Mouse (Mus musculus) heart, embryonic 10.5 days (tissue): ENCODE data around the gene P3h2. TPM values are rescaled to one million over a fixed set of nuclear protein-coding genes. Genes with fewer than 3 reads are reported as not detected.

Experiments used
- DNase-seq: peaks from one replicate; pipeline ENCODE4 v3.0.0-alpha.2; 2017; ENCODE audit warnings: low spot score
- H3K27ac ChIP-seq: fragments of 300-500 bp; sonication (generic); 2 replicates; pipeline ENCODE4 v1.5.1; 2016; ENCODE audit warnings: mild to moderate bottlenecking
- H3K27me3 ChIP-seq: fragments of 300-500 bp; sonication (generic); 2 replicates; pipeline ENCODE4 v1.6.1; 2016; ENCODE audit warnings: mild to moderate bottlenecking; ENCODE audit not compliant: poor library complexity, insufficient read depth, severe bottlenecking
- H3K36me3 ChIP-seq: fragments of 300-500 bp; sonication (generic); 2 replicates; pipeline ENCODE4 v1.6.1; 2016; ENCODE audit warnings: mild to moderate bottlenecking, moderate library complexity
- H3K4me1 ChIP-seq: fragments of 300-500 bp; sonication (generic); 2 replicates; pipeline ENCODE4 v1.6.1; 2016; ENCODE audit warnings: mild to moderate bottlenecking
- H3K4me3 ChIP-seq: fragments of 300-500 bp; sonication (generic); 2 replicates; pipeline ENCODE4 v1.5.1; 2016; ENCODE audit warnings: mild to moderate bottlenecking, moderate library complexity
- H3K9me3 ChIP-seq: fragments of 300-500 bp; sonication (generic); 2 replicates; pipeline ENCODE4 v1.6.1; 2016; ENCODE audit warnings: mild to moderate bottlenecking, moderate library complexity
- whole genome bisulfite sequencing: fragments of 180-500 bp; shearing (Covaris S2); methylation state at CpG from one replicate; pipeline ENCODE4 v1.1.7; 2016; 5-methylcytosine and 5-hydroxymethylcytosine counted together
- polyA plus RNA-seq: library from polyadenylated mRNA; unstranded; fragments of >200 nt; fragmentation: Nextera tagmentation; extraction: Ambion mirVana; gene quantifications from 2 replicates; pipeline ENCODE4 v1.2.1, GENCODE M21; 2016

P3h2 gene
- polyA plus RNA-seq, 1 experiment from 2014 or later, result 12.8 TPM

- no peak for DNase-seq
- Histone ChIP-seq H3K36me3 (no peaks in the 10 kb centered on the region), H3K4me3 (no peak overlapping the region), H3K4me1 (peaks cover 19% of the 10 kb centered on the region; the same call in 1 of the 2 replicates), H3K27ac (no peak overlapping the region), H3K27me3 (no peaks in the 10 kb centered on the region), H3K9me3 (no peaks in the 10 kb centered on the region)
- 79% methylated on average over 1 of the region's 1 CpGs for WGBS
Measured at GRCm38 (mm10) chr16:26088240-26088639, 17.3 kb downstream of the P3h2 start.

- peaks cover 29% of the 10 kb centered on the region for H3K4me1 ChIP-seq
- 92% methylated on average over 1 of the region's 1 CpGs for WGBS
- H3K27ac ChIP-seq, result no peak overlapping the region
- H3K27me3 ChIP-seq, result no peaks in the 10 kb centered on the region
- H3K4me3 ChIP-seq, result no peak overlapping the region
- no peaks in the 10 kb centered on the region for H3K9me3 ChIP-seq
- no peaks in the 10 kb centered on the region for H3K36me3 ChIP-seq
- DNase-seq, result no peak
Measured at GRCm38 (mm10) chr16:26086955-26087354, 18.6 kb downstream of the P3h2 start.

GRCm38 (mm10) chr16:26085160-26085559, 20.4 kb downstream of the P3h2 start:
- no peaks in the 10 kb centered on the region for H3K9me3 ChIP-seq
- peaks cover 35% of the 10 kb centered on the region for H3K4me1 ChIP-seq
- H3K36me3 ChIP-seq, result no peaks in the 10 kb centered on the region
- H3K4me3 ChIP-seq, result no peak overlapping the region
- peak overlapping the region; percentile 79 for H3K27ac ChIP-seq
- no peak for DNase-seq
- no peaks in the 10 kb centered on the region for H3K27me3 ChIP-seq
- WGBS, result 40% methylated on average over 2 of the region's 2 CpGs

- WGBS, result 21% methylated on average over 1 of the region's 1 CpGs
- peak; percentile 79 for DNase-seq
- H3K4me3 ChIP-seq, result peak overlapping the region; percentile 18; the same call in 1 of the 2 replicates
- H3K4me1 ChIP-seq, result peaks cover 58% of the 10 kb centered on the region
- H3K9me3 ChIP-seq, result no peaks in the 10 kb centered on the region
- no peaks in the 10 kb centered on the region for H3K27me3 ChIP-seq
- peak overlapping the region; percentile 81 for H3K27ac ChIP-seq
- no peaks in the 10 kb centered on the region for H3K36me3 ChIP-seq
Measured at GRCm38 (mm10) chr16:26082831-26083230, 22.8 kb downstream of the P3h2 start.

GRCm38 (mm10) chr16:26082391-26082790, 23.2 kb downstream of the P3h2 start:
- Histone ChIP-seq H3K27me3 (no peaks in the 10 kb centered on the region), H3K36me3 (no peaks in the 10 kb centered on the region), H3K9me3 (no peaks in the 10 kb centered on the region), H3K4me1 (peaks cover 63% of the 10 kb centered on the region), H3K4me3 (peak overlapping the region; percentile 18; the same call in 1 of the 2 replicates), H3K27ac (peak overlapping the region; percentile 81; the same call in 1 of the 2 replicates)
- no peak for DNase-seq

GRCm38 (mm10) chr16:26078923-26079351, 26.6 kb downstream of the P3h2 start:
- H3K36me3 ChIP-seq, result no peaks in the 10 kb centered on the region
- no peak overlapping the region for H3K4me3 ChIP-seq
- no peaks in the 10 kb centered on the region for H3K27me3 ChIP-seq
- peak overlapping the region; percentile 90 for H3K27ac ChIP-seq
- DNase-seq, result peak; percentile 79
- peaks cover 55% of the 10 kb centered on the region for H3K4me1 ChIP-seq
- no peaks in the 10 kb centered on the region for H3K9me3 ChIP-seq
- WGBS, result 2% methylated on average over 7 of the region's 7 CpGs

- WGBS, result 30% methylated on average over 2 of the region's 2 CpGs
- DNase-seq, result no peak
- Histone ChIP-seq H3K4me1 (peaks cover 49% of the 10 kb centered on the region), H3K36me3 (no peaks in the 10 kb centered on the region), H3K27me3 (no peaks in the 10 kb centered on the region), H3K27ac (peak overlapping the region; percentile 90), H3K9me3 (no peaks in the 10 kb centered on the region), H3K4me3 (0 out of 2 replicates have a peak overlapping the region, but pooled peaks have one; percentile 2)
Measured at GRCm38 (mm10) chr16:26078100-26078422, 27.5 kb downstream of the P3h2 start.

GRCm38 (mm10) chr16:26077246-26078099, 28.1 kb downstream of the P3h2 start:
- Histone ChIP-seq H3K36me3 (no peaks in the 10 kb centered on the region), H3K4me3 (peak overlapping the region; percentile 2; the same call in 1 of the 2 replicates), H3K27ac (peak overlapping the region; percentile 90), H3K27me3 (no peaks in the 10 kb centered on the region), H3K4me1 (peaks cover 43% of the 10 kb centered on the region), H3K9me3 (no peaks in the 10 kb centered on the region)
- 40% methylated on average over 10 of the region's 10 CpGs for WGBS
- DNase-seq, result peak; percentile 72

- no peak for DNase-seq
- Histone ChIP-seq H3K4me3 (no peak overlapping the region), H3K4me1 (peaks cover 33% of the 10 kb centered on the region), H3K9me3 (no peaks in the 10 kb centered on the region), H3K27ac (no peak overlapping the region), H3K36me3 (no peaks in the 10 kb centered on the region), H3K27me3 (no peaks in the 10 kb centered on the region)
Measured at GRCm38 (mm10) chr16:26075063-26075462, 30.5 kb downstream of the P3h2 start.

- no peak overlapping the region for H3K27ac ChIP-seq
- H3K4me1 ChIP-seq, result peaks cover 5% of the 10 kb centered on the region; the same call in 1 of the 2 replicates
- DNase-seq, result no peak
- no peaks in the 10 kb centered on the region for H3K27me3 ChIP-seq
- no peaks in the 10 kb centered on the region for H3K36me3 ChIP-seq
- WGBS, result 90% methylated on average over 3 of the region's 3 CpGs
- no peaks in the 10 kb centered on the region for H3K9me3 ChIP-seq
- no peak overlapping the region for H3K4me3 ChIP-seq
Measured at GRCm38 (mm10) chr16:26070376-26070775, 35.2 kb downstream of the P3h2 start.

GRCm38 (mm10) chr16:26065060-26065459, 40.5 kb downstream of the P3h2 start:
- peaks cover 17% of the 10 kb centered on the region for H3K4me1 ChIP-seq
- H3K27me3 ChIP-seq, result no peaks in the 10 kb centered on the region
- no peaks in the 10 kb centered on the region for H3K9me3 ChIP-seq
- no peaks in the 10 kb centered on the region for H3K36me3 ChIP-seq
- DNase-seq, result no peak
- no peak overlapping the region for H3K4me3 ChIP-seq
- 37% methylated on average over 6 of the region's 6 CpGs for WGBS
- peak overlapping the region; percentile 70; the same call in 1 of the 2 replicates for H3K27ac ChIP-seq

- no peak overlapping the region for H3K27ac ChIP-seq
- peak; percentile 81 for DNase-seq
- no peaks in the 10 kb centered on the region for H3K27me3 ChIP-seq
- H3K36me3 ChIP-seq, result no peaks in the 10 kb centered on the region
- no peak overlapping the region for H3K4me3 ChIP-seq
- H3K9me3 ChIP-seq, result no peaks in the 10 kb centered on the region
- whole genome bisulfite sequencing, result 62% methylated on average over 5 of the region's 5 CpGs
- H3K4me1 ChIP-seq, result peaks cover 18% of the 10 kb centered on the region
Measured at GRCm38 (mm10) chr16:26060239-26061085, 45.1 kb downstream of the P3h2 start.

- peaks cover 55% of the 10 kb centered on the region for H3K4me1 ChIP-seq
Measured at GRCm38 (mm10) chr16:26053631-26054030, 52.0 kb downstream of the P3h2 start.

More at GRCm38 (mm10) chr16:26053631-26054030, 52.0 kb downstream of the P3h2 start:
- DNase-seq, result no peak
- H3K27ac ChIP-seq, result no peak overlapping the region
- H3K9me3 ChIP-seq, result no peaks in the 10 kb centered on the region
- H3K27me3 ChIP-seq, result no peaks in the 10 kb centered on the region
- WGBS, result 66% methylated on average over 3 of the region's 3 CpGs
- no peak overlapping the region for H3K4me3 ChIP-seq
- no peaks in the 10 kb centered on the region for H3K36me3 ChIP-seq
